Mouse (Mus musculus): ENCODE measurements around the gene Gm3402. TPM values are rescaled to one million over a fixed set of nuclear protein-coding genes. Genes with fewer than 3 reads are reported as not detected.

The Gm3402 gene
- polyA plus RNA-seq, 2 experiments: not detected

- Histone ChIP-seq H3K9ac (ENCODE audit: low read depth, low read length, severe bottlenecking) (no peak overlapping the region), H3K36me3 (ENCODE audit: control insufficient read depth, insufficient read depth, low read length) (no peaks in the 10 kb centered on the region), H3K27ac (replicated peaks; ENCODE audit: low read depth, low read length) (no peak overlapping the region), H3K9me3 (ENCODE audit: control insufficient read depth, low read length) (no peaks in the 10 kb centered on the region), H3K4me3 (replicated peaks; ENCODE audit: low read length) (no peak overlapping the region), H3K4me1 (ENCODE audit: control insufficient read depth, insufficient read depth, low read length) (no peaks in the 10 kb centered on the region), H3K27me3 (ENCODE audit: control insufficient read depth, insufficient read depth, low read length) (no peaks in the 10 kb centered on the region), H3K4me2 (replicated peaks; ENCODE audit: low read depth, low read length, severe bottlenecking) (no peak overlapping the region)
- DNase-seq (ENCODE audit: low spot score): no peak
- WGBS: 89% methylated on average over 1 of the region's 1 CpGs
- no peak for TF ChIP-seq POLR2A (IDR thresholded peaks at IDR 0.05; ENCODE audit: borderline replicate concordance, extremely low read depth, insufficient read depth, insufficient read length)
- ATAC-seq (ENCODE audit: low FRiP score, low read depth): no peak
Measured at GRCm38 (mm10) chr5:146564259-146564658, 50.3 kb downstream of the Gm3402 start.

Other genes with a start within 250 kb of the Gm3402 start
- gene Wasf3, start 129.1 kb upstream of the Gm3402 start, polyA plus RNA-seq (2012; rRNA removed): 10.8 and 12.4 TPM in 2 replicates
- gene Wasf3, start 129.1 kb upstream of the Gm3402 start, polyA plus RNA-seq (2014; fragmentation: Nextera tagmentation; extraction: Ambion mirVana): 1.4 and 2.2 TPM in 2 replicates
- gene Gm6408, start 32.2 kb upstream of the Gm3402 start, polyA plus RNA-seq (2012; rRNA removed): 0.06 TPM in 1 of 2 replicates, not detected in the other
- gene Gm6408, start 32.2 kb upstream of the Gm3402 start, polyA plus RNA-seq (2014; fragmentation: Nextera tagmentation; extraction: Ambion mirVana): not detected in 2 replicates
- not detected in 2 replicates for gene Gm6370, start 22.8 kb upstream of the Gm3402 start, polyA plus RNA-seq (2012; rRNA removed)
- not detected in 2 replicates for gene Gm6370, start 22.8 kb upstream of the Gm3402 start, polyA plus RNA-seq (2014; fragmentation: Nextera tagmentation; extraction: Ambion mirVana)
- gene 4930449I24Rik, start 11.7 kb upstream of the Gm3402 start, polyA plus RNA-seq (2012; rRNA removed): not detected in 2 replicates
- gene 4930449I24Rik, start 11.7 kb upstream of the Gm3402 start, polyA plus RNA-seq (2014; fragmentation: Nextera tagmentation; extraction: Ambion mirVana): not detected in 2 replicates
- gene Gm3404, start 11.7 kb downstream of the Gm3402 start, polyA plus RNA-seq (2012; rRNA removed): not detected in 2 replicates
- gene Gm3404, start 11.7 kb downstream of the Gm3402 start, polyA plus RNA-seq (2014; fragmentation: Nextera tagmentation; extraction: Ambion mirVana): not detected in 2 replicates
- not detected in 2 replicates for gene Gm3409, start 23.5 kb downstream of the Gm3402 start, polyA plus RNA-seq (2012; rRNA removed)
- gene Gm3409, start 23.5 kb downstream of the Gm3402 start, polyA plus RNA-seq (2014; fragmentation: Nextera tagmentation; extraction: Ambion mirVana): not detected in 2 replicates
- not detected in 2 replicates for gene Gm3415, start 42.0 kb downstream of the Gm3402 start, polyA plus RNA-seq (2012; rRNA removed)
- gene Gm3415, start 42.0 kb downstream of the Gm3402 start, polyA plus RNA-seq (2014; fragmentation: Nextera tagmentation; extraction: Ambion mirVana): not detected in 2 replicates
- 0.52 and 0.55 TPM in 2 replicates for gene Gpr12, start 71.1 kb downstream of the Gm3402 start, polyA plus RNA-seq (2012; rRNA removed)
- gene Gpr12, start 71.1 kb downstream of the Gm3402 start, polyA plus RNA-seq (2014; fragmentation: Nextera tagmentation; extraction: Ambion mirVana): 0.08 and 0.40 TPM in 2 replicates